Mouse (Mus musculus): ENCODE measurements at regions not wholly inside any gene's neighbourhood (a gene's known extent, or its start where the extent isn't known, plus 50 kb on each side); places are given as distances from the start of the nearest gene placed in this dataset.

- ATAC-seq (replicated peaks; ENCODE audit: poor library complexity): no peak
Measured at GRCm38 (mm10) chr6:66479576-66479975, 55.6 kb upstream of the Mad2l1 start.

DNA sequence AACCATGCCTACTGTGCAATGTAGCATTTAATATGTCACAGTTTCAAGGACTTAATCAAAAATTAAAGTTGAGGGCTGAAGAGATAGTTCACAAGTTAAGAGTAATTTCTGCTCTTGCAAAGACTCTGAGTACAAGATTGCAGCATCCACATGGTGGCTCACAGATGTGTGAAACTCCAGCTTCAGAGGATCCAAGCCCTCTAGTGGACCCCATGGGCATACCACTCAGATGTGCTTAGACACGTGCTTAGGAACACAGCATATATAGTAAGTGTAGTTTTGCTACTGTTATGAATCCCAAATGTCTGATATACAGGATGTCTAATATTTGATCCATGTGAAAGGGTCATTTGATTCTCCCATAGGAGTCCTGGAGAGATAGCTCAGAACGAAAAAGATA is 55.0 kb upstream of the Mad2l1 start:
- ATAC-seq (replicated peaks; ENCODE audit: poor library complexity): peak; percentile 94

DNA sequence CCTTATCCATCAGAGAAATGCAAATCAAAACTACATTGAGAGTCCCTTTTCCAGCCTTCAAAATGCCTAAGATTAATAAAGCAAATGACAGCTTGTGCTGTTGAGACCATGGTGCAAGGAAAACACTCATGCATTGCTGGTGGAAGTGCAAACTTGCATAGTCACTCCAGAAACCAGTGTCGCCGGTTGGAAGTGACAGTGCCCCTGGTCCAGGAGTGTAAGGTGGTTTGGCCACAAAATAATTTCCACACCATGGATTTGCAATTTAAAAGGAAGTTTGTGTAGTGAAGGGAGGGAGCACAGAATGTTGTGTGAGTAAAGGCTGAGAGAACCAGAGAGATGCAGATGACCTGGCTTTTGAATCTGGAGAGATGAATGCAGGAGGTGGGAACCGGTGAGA is 52.4 kb upstream of the Mad2l1 start:
- ATAC-seq (replicated peaks; ENCODE audit: poor library complexity): peak; percentile 89
